Mouse (Mus musculus) C2C12 (cell line): ENCODE results near the gene Ttc9.

Source experiments
- CEBPB ChIP-seq: IDR thresholded peaks from one replicate; pipeline ENCODE4 v1.6.1; 2011; ENCODE audit warnings: low read depth, mild to moderate bottlenecking, control low read depth, moderate library complexity
- CTCF ChIP-seq: IDR thresholded peaks from one replicate; pipeline ENCODE4 v1.5.1; 2011; ENCODE audit not compliant: control insufficient read depth, insufficient read depth, insufficient read length
- MAX ChIP-seq: IDR thresholded peaks from one replicate; pipeline ENCODE4 v1.6.1; 2011; ENCODE audit warnings: mild to moderate bottlenecking, control low read depth
- MYOD1 ChIP-seq: IDR thresholded peaks from one replicate; pipeline ENCODE4 v1.6.1; 2011; ENCODE audit warnings: low read depth; ENCODE audit not compliant: control insufficient read depth, insufficient read length
- MYOG ChIP-seq: IDR thresholded peaks from one replicate; pipeline ENCODE4 v1.6.1; 2011; ENCODE audit not compliant: control insufficient read depth, insufficient read length; ENCODE audit errors: extremely low read depth
- USF1 ChIP-seq: IDR thresholded peaks from one replicate; pipeline ENCODE4 v1.6.1; 2011; ENCODE audit warnings: low read depth, mild to moderate bottlenecking, control low read depth, moderate library complexity

DNA sequence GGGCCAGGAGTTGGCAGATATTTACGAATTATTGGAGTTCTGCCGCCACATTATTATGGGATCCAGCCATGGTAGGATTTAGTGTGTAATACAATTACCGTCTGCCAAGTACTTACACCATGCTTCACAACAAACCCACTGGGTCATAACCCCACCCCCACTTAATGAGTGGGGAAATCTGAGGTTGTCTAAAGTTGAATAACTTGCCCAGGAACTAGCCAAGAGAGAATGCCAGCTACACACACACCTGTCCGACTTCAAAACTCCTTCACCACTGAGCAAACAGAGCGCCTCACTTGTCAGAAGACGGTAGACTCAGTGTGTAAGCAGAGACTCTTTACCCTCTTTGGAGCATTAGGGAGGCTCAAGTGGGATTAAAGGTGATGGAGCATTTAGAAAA is 3.6 kb upstream of the Ttc9 start:
- TF ChIP-seq MAX (no peak), MYOG (no peak), USF1 (no peak), CTCF (no peak), CEBPB (no peak), MYOD1 (no peak)
